Comparison of ENCODE assay signal across 13 mouse cellular contexts in genomic region chr17:12300127-12300675, GRCm38 (mm10). TPM values are rescaled to one million over a fixed set of nuclear protein-coding genes. Genes with fewer than 3 reads are reported as not detected.
DNase-seq lines count a peak whose midpoint lies in the region; ATAC-seq and TF ChIP-seq lines count a peak whose summit lies in the region.
"Had no signal": no experiment of that assay in that cellular context is flagged by ENCODE, and none has a peak within 500 bp of the region (broad histone marks: within the 10 kb centered on the region; RNA-seq: fewer than 3 reads in every experiment).

No protein-coding gene starts in this region.

- peaks cover 38% of the 10 kb centered on the region for H3K4me1 ChIP-seq in hindbrain, embryonic 15.5 days (replicated peaks)
- H3K4me1 ChIP-seq in hindbrain, embryonic 11.5 days (replicated peaks; ENCODE audit: control insufficient read depth, insufficient read depth, low read length) = no peaks in the 10 kb centered on the region
- H3K4me1 ChIP-seq in midbrain, embryonic 11.5 days (ENCODE audit: control insufficient read depth, insufficient read depth, low read length) = no peaks in the 10 kb centered on the region
- H3K4me1 ChIP-seq in midbrain, embryonic 15.5 days = peaks cover 12% of the 10 kb centered on the region
- peaks cover 14% of the 10 kb centered on the region; the same call in 1 of the 2 replicates for H3K4me1 ChIP-seq in lung, embryonic 14.5 days (ENCODE audit: insufficient read depth)

- no peaks in the 10 kb centered on the region for H3K9me3 ChIP-seq in hindbrain, embryonic 15.5 days
- no peaks in the 10 kb centered on the region for H3K9me3 ChIP-seq in hindbrain, embryonic 11.5 days (ENCODE audit: control insufficient read depth, low read length)
- no peaks in the 10 kb centered on the region for H3K9me3 ChIP-seq in midbrain, embryonic 11.5 days (ENCODE audit: control insufficient read depth, low read length)
- H3K9me3 ChIP-seq in midbrain, embryonic 15.5 days = no peaks in the 10 kb centered on the region
- H3K9me3 ChIP-seq in lung, embryonic 14.5 days (ENCODE audit: low read depth, low read length) = no peaks in the 10 kb centered on the region
- H3K9me3 ChIP-seq: liver, embryonic 13.5 days had no signal

- H3K27ac ChIP-seq in hindbrain, embryonic 15.5 days (replicated peaks) = peak overlapping the region; percentile 7; the same call in 1 of the 2 replicates
- no peak overlapping the region for H3K27ac ChIP-seq in hindbrain, embryonic 11.5 days (ENCODE audit: low read depth, low read length)
- H3K27ac ChIP-seq in midbrain, embryonic 11.5 days (ENCODE audit: low read depth, low read length) = no peak overlapping the region
- no peak overlapping the region for H3K27ac ChIP-seq in midbrain, embryonic 15.5 days
- H3K27ac ChIP-seq in lung, embryonic 14.5 days (ENCODE audit: low read depth) = no peak overlapping the region; the same call in 1 of the 2 replicates
- H3K27ac ChIP-seq: heart, adult 2 months; left cerebral cortex, adult 2 months; liver, embryonic 13.5 days had no signal

- no peak overlapping the region for H3K4me2 ChIP-seq in hindbrain, embryonic 15.5 days
- H3K4me2 ChIP-seq in hindbrain, embryonic 11.5 days (replicated peaks; ENCODE audit: low read depth, low read length) = no peak overlapping the region
- no peak overlapping the region for H3K4me2 ChIP-seq in midbrain, embryonic 11.5 days
- no peak overlapping the region for H3K4me2 ChIP-seq in midbrain, embryonic 15.5 days
- H3K4me2 ChIP-seq in lung, embryonic 14.5 days = no peak overlapping the region
- H3K4me2 ChIP-seq: liver, embryonic 13.5 days had no signal

- H3K4me3 ChIP-seq in hindbrain, embryonic 15.5 days = no peak overlapping the region
- no peak overlapping the region for H3K4me3 ChIP-seq in hindbrain, embryonic 11.5 days (ENCODE audit: low read depth, low read length)
- no peak overlapping the region for H3K4me3 ChIP-seq in midbrain, embryonic 11.5 days (ENCODE audit: low read depth, low read length)
- no peak overlapping the region for H3K4me3 ChIP-seq in midbrain, embryonic 15.5 days
- no peak overlapping the region for H3K4me3 ChIP-seq in lung, embryonic 14.5 days (ENCODE audit: low read depth, low read length)
- H3K4me3 ChIP-seq: heart, adult 2 months; left cerebral cortex, adult 2 months; liver, embryonic 13.5 days had no signal

- H3K27me3 ChIP-seq in hindbrain, embryonic 15.5 days = no peaks in the 10 kb centered on the region
- H3K27me3 ChIP-seq in hindbrain, embryonic 11.5 days (ENCODE audit: control insufficient read depth, insufficient read depth, low read length) = no peaks in the 10 kb centered on the region
- no peaks in the 10 kb centered on the region; the same call in 1 of the 2 replicates for H3K27me3 ChIP-seq in midbrain, embryonic 11.5 days (ENCODE audit: control insufficient read depth, insufficient read depth, low read length)
- no peaks in the 10 kb centered on the region for H3K27me3 ChIP-seq in midbrain, embryonic 15.5 days (replicated peaks)
- H3K27me3 ChIP-seq in lung, embryonic 14.5 days (ENCODE audit: insufficient read depth, low read length) = no peaks in the 10 kb centered on the region
- H3K27me3 ChIP-seq: liver, embryonic 13.5 days had no signal

- WGBS in hindbrain, embryonic 15.5 days = 42% methylated on average over 14 of the region's 14 CpGs
- 83% methylated on average over 14 of the region's 14 CpGs for WGBS in hindbrain, embryonic 11.5 days
- WGBS in midbrain, embryonic 11.5 days = 87% methylated on average over 14 of the region's 14 CpGs
- WGBS in midbrain, embryonic 15.5 days = 49% methylated on average over 14 of the region's 14 CpGs
- 63% methylated on average over 14 of the region's 14 CpGs for WGBS in lung, embryonic 14.5 days

- ATAC-seq in hindbrain, embryonic 15.5 days (ENCODE audit: low FRiP score, low read depth) = no peak
- ATAC-seq in hindbrain, embryonic 11.5 days (ENCODE audit: low FRiP score) = no peak
- ATAC-seq in midbrain, embryonic 11.5 days (ENCODE audit: low FRiP score) = no peak
- ATAC-seq in midbrain, embryonic 15.5 days (replicated peaks) = no peak
- no peak for ATAC-seq in lung, embryonic 14.5 days (ENCODE audit: insufficient read depth)

- H3K9ac ChIP-seq in hindbrain, embryonic 15.5 days = no peak overlapping the region
- no peak overlapping the region for H3K9ac ChIP-seq in hindbrain, embryonic 11.5 days (ENCODE audit: low read depth, low read length)
- no peak overlapping the region for H3K9ac ChIP-seq in midbrain, embryonic 11.5 days (ENCODE audit: low read length)
- no peak overlapping the region for H3K9ac ChIP-seq in midbrain, embryonic 15.5 days
- no peak overlapping the region for H3K9ac ChIP-seq in lung, embryonic 14.5 days
- H3K9ac ChIP-seq: liver, embryonic 13.5 days had no signal

- TF ChIP-seq CTCF in lung, embryonic 14.5 days (IDR thresholded peaks at IDR 0.05; ENCODE audit: low read depth) = no peak

- H3K36me3 ChIP-seq in hindbrain, embryonic 15.5 days = no peaks in the 10 kb centered on the region
- no peaks in the 10 kb centered on the region for H3K36me3 ChIP-seq in hindbrain, embryonic 11.5 days (ENCODE audit: control insufficient read depth, insufficient read depth, low read length)
- H3K36me3 ChIP-seq in midbrain, embryonic 11.5 days (ENCODE audit: control insufficient read depth, insufficient read depth, low read length) = no peaks in the 10 kb centered on the region
- H3K36me3 ChIP-seq in midbrain, embryonic 15.5 days (replicated peaks) = no peaks in the 10 kb centered on the region
- no peaks in the 10 kb centered on the region for H3K36me3 ChIP-seq in lung, embryonic 14.5 days (ENCODE audit: insufficient read depth)
- H3K36me3 ChIP-seq: liver, embryonic 13.5 days had no signal

- no peak for DNase-seq in hindbrain, embryonic 11.5 days (ENCODE audit: low spot score)
- peak; percentile 66 for DNase-seq in midbrain, embryonic 11.5 days (ENCODE audit: low spot score, missing footprints)
- peak; percentile 75 for DNase-seq in lung, embryonic 14.5 days
- peak; percentile 54 to 61 for DNase-seq in lung, postnatal 4 days
- no peak for DNase-seq in layer of hippocampus, adult 18-20 months (ENCODE audit: low spot score in 2 of 2)
- no peak for DNase-seq in thymus, postnatal 4 days
- DNase-seq: heart, postnatal 36 days; right cerebral cortex, postnatal 4 days had no signal

RNA-seq across cellular contexts. Expression of gene Map3k4, which starts 18.4 kb away (rescaled TPM):
- polyA plus RNA-seq in hindbrain, embryonic 15.5 days (2015; fragmentation: Nextera tagmentation; extraction: Ambion mirVana) = 41.4 and 43.2 TPM in 2 replicates
- polyA plus RNA-seq in hindbrain, embryonic 11.5 days (2014; fragmentation: Nextera tagmentation; extraction: Ambion mirVana) = 45.8 and 62.3 TPM in 2 replicates
- 46.3 and 51.3 TPM in 2 replicates for polyA plus RNA-seq in midbrain, embryonic 11.5 days (2014; fragmentation: Nextera tagmentation; extraction: Ambion mirVana)
- polyA plus RNA-seq in midbrain, embryonic 15.5 days (2015; fragmentation: Nextera tagmentation; extraction: Ambion mirVana) = 38.8 and 50.8 TPM in 2 replicates
- polyA plus RNA-seq in lung, embryonic 14.5 days (2014; fragmentation: Nextera tagmentation; extraction: Ambion mirVana) = 39.0 and 47.9 TPM in 2 replicates
- 10 to 100 TPM; 64.3 to 65.9 TPM for total RNA-seq in layer of hippocampus, adult 18-20 months (2021)

Comparison
In these comparisons a context has a peak if more than half of its experiments do, and no peak if none do; other contexts are left out.
1. DNase-seq: peak in midbrain, embryonic 11.5 days (single experiment), lung, embryonic 14.5 days (single experiment) and lung, postnatal 4 days (2 of 2); none in hindbrain, embryonic 11.5 days (single experiment), layer of hippocampus, adult 18-20 months (0 of 2) and thymus, postnatal 4 days (single experiment).